Mouse (Mus musculus): ENCODE results near the gene Psg17.

DNA sequence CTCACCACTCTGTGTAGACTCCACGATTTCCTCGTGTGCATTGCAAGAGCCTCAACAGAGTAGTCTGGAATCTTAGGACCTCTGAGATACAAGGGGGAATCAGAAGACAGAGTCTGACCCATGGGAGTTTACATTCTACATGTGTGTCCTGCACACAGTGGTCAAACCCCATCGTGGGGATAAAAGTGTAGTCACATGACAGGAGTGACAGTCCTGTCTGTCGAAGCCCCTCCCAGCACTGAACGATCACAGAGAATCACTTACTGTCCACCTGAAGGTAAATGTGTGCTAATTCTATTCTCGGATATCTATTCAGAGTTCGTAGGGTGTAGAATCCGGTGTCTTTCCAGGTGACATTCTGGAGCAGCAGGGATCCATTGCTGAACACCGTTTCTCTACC lies 3.1 kb downstream of the Psg17 start:
- no peak for TF ChIP-seq CTCF (IDR thresholded peaks at IDR 0.05; ENCODE audit: extremely low read depth, insufficient read depth, insufficient read length, insufficient replicate concordance)
- TF ChIP-seq POLR2A (IDR thresholded peaks at IDR 0.05; ENCODE audit: low read depth, low read length): no peak
